Mouse (Mus musculus) heart, postnatal 10 days (tissue): ENCODE measurements at regions not wholly inside any gene's neighbourhood (a gene's known extent, or its start where the extent isn't known, plus 50 kb on each side); places are given as distances from the start of the nearest gene placed in this dataset.

Experiments
- DNase-seq, 2 experiments: peaks; one replicate each; pipeline ENCODE4 v3.0.0; 2021
- intact Hi-C: fragments of 180-260 bp; cut with DNase I; formaldehyde crosslinking; loops from one replicate; pipeline ENCODE4 v1.15.1; 2025

GRCm38 (mm10) chr1:148904067-148904466, 1057.0 kb downstream of the Pla2g4a start:
- DNase-seq, result no peak
- intact Hi-C loops, result no loop called here

- intact Hi-C loops, result no loop called here
- DNase-seq, result no peak
Observed at GRCm38 (mm10) chr1:148903093-148903492, 1058.0 kb downstream of the Pla2g4a start.

- intact Hi-C loops, result no loop called here
- DNase-seq, result no peak
Observed at GRCm38 (mm10) chr1:148901319-148902033, 1059.6 kb downstream of the Pla2g4a start.

GRCm38 (mm10) chr1:148870788-148871187, 1090.3 kb downstream of the Pla2g4a start:
- DNase-seq, result no peak
- intact Hi-C loops, result no loop called here

GRCm38 (mm10) chr1:148863582-148863981, 1097.5 kb downstream of the Pla2g4a start:
- intact Hi-C loops, result no loop called here

GRCm38 (mm10) chr1:148852990-148853389, 1108.1 kb downstream of the Pla2g4a start:
- DNase-seq, result no peak
- intact Hi-C loops, result no loop called here

More at GRCm38 (mm10) chr1:148863582-148863981, 1097.5 kb downstream of the Pla2g4a start:
- no peak for DNase-seq

GRCm38 (mm10) chr1:148846595-148846994, 1114.5 kb downstream of the Pla2g4a start:
- intact Hi-C loops, result no loop called here
- no peak for DNase-seq

GRCm38 (mm10) chr1:148823146-148823545, 1137.9 kb downstream of the Pla2g4a start:
- intact Hi-C loops, result no loop called here
- no peak for DNase-seq

GRCm38 (mm10) chr1:148808707-148809106, 1152.4 kb downstream of the Pla2g4a start:
- intact Hi-C loops, result no loop called here
- DNase-seq, result no peak

- intact Hi-C loops, result no loop called here
- DNase-seq, result no peak
Observed at GRCm38 (mm10) chr1:148797110-148797509, 1164.0 kb downstream of the Pla2g4a start.

GRCm38 (mm10) chr1:148750806-148751205, 1210.3 kb downstream of the Pla2g4a start:
- intact Hi-C loops, result no loop called here
- DNase-seq, result no peak

- no peak for DNase-seq
- intact Hi-C loops, result no loop called here
Observed at GRCm38 (mm10) chr1:148722106-148722505, 1239.0 kb downstream of the Pla2g4a start.

- DNase-seq, result no peak
- intact Hi-C loops, result no loop called here
Observed at GRCm38 (mm10) chr1:148721409-148721808, 1239.7 kb downstream of the Pla2g4a start.

GRCm38 (mm10) chr1:148720980-148721379, 1240.1 kb downstream of the Pla2g4a start:
- intact Hi-C loops, result no loop called here
- DNase-seq, result no peak

GRCm38 (mm10) chr1:148708084-148708483, 1253.0 kb downstream of the Pla2g4a start:
- DNase-seq, result peak in 1 of 2 experiments; percentile 14
- intact Hi-C loops, result no loop called here

- intact Hi-C loops, result no loop called here
- DNase-seq, result peak in 1 of 2 experiments; percentile 12
Observed at GRCm38 (mm10) chr1:148707657-148708056, 1253.4 kb downstream of the Pla2g4a start.

GRCm38 (mm10) chr1:148706271-148706807, 1254.8 kb downstream of the Pla2g4a start:
- no peak for DNase-seq
- intact Hi-C loops, result no loop called here

GRCm38 (mm10) chr1:148700599-148700954, 1260.5 kb downstream of the Pla2g4a start:
- intact Hi-C loops, result no loop called here
- DNase-seq, result no peak

- intact Hi-C loops, result no loop called here
- no peak for DNase-seq
Observed at GRCm38 (mm10) chr1:148699854-148700598, 1261.1 kb downstream of the Pla2g4a start.

GRCm38 (mm10) chr1:148690085-148690484, 1271.0 kb downstream of the Pla2g4a start:
- intact Hi-C loops, result no loop called here
- no peak for DNase-seq

GRCm38 (mm10) chr1:148689618-148690017, 1271.5 kb downstream of the Pla2g4a start:
- intact Hi-C loops, result no loop called here
- no peak for DNase-seq

- intact Hi-C loops, result no loop called here
- DNase-seq, result no peak
Observed at GRCm38 (mm10) chr1:148675516-148675915, 1285.6 kb downstream of the Pla2g4a start.
